In the genomic region with DNA sequence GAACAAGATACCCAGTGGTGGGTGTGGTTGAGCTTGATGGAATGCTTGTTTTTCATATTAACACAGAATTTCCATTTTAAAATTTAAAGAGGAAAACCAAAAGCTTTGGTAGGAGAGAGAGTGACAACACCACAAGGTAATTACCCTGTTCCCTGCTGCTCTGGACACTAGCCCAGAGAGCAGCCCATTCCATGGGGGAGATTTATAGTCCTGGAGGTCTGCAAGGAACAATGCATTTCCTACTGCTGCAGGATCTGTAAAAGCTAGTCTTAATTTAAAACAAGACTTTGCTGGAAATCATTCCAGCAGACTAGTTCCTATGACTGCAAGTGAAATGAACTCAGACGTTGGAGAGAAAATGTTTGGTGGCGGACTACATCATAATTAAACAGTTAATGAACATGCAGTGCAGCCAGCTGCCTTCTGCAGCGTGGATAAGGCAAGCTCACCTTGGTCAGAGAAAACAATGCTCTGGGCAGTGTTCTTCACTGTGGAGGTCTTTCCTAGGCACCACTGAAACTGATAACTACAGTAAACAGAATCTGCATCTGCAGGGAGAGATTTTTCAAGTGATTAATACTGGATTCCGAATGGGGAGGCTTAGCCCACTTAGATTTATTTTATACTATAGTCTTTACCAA, we compare ENCODE assay signal across 17 mouse cellular contexts.
DNase-seq lines count a peak whose midpoint lies in the region; ATAC-seq lines count a peak whose summit lies in the region.
"Had no signal": no experiment of that assay in that cellular context is flagged by ENCODE, and none has a peak within 500 bp of the region (broad histone marks: within the 10 kb centered on the region; RNA-seq: fewer than 3 reads in every experiment).

No protein-coding gene starts in this region.

- peak; percentile 42; the same call in 1 of the 2 replicates for ATAC-seq in forebrain, embryonic 14.5 days
- no peak for ATAC-seq in forebrain, embryonic 13.5 days
- no peak for ATAC-seq in limb, embryonic 15.5 days (ENCODE audit: insufficient number of reproducible peaks, low FRiP score, low TSS enrichment, low read depth)
- ATAC-seq: midbrain, embryonic 13.5 days had no signal

- no peaks in the 10 kb centered on the region for H3K9me3 ChIP-seq in forebrain, embryonic 14.5 days (replicated peaks; ENCODE audit: control insufficient read depth, low read length)
- no peaks in the 10 kb centered on the region for H3K9me3 ChIP-seq in forebrain, embryonic 13.5 days (replicated peaks)
- no peaks in the 10 kb centered on the region for H3K9me3 ChIP-seq in limb, embryonic 15.5 days
- H3K9me3 ChIP-seq: heart, embryonic 12.5 days; midbrain, embryonic 13.5 days had no signal

- H3K4me2 ChIP-seq in forebrain, embryonic 14.5 days (ENCODE audit: low read length) = no peak overlapping the region
- H3K4me2 ChIP-seq in forebrain, embryonic 13.5 days = no peak overlapping the region
- no peak overlapping the region for H3K4me2 ChIP-seq in limb, embryonic 15.5 days
- H3K4me2 ChIP-seq: heart, embryonic 12.5 days; liver, embryonic 11.5 days; midbrain, embryonic 13.5 days had no signal

- no peak overlapping the region for H3K27ac ChIP-seq in forebrain, embryonic 14.5 days (ENCODE audit: low read depth, low read length)
- H3K27ac ChIP-seq in forebrain, embryonic 13.5 days = no peak overlapping the region
- 0 out of 2 replicates have a peak overlapping the region, but pooled peaks have one; percentile 4 for H3K27ac ChIP-seq in limb, embryonic 15.5 days
- H3K27ac ChIP-seq: midbrain, embryonic 13.5 days had no signal

- no peaks in the 10 kb centered on the region for H3K36me3 ChIP-seq in forebrain, embryonic 14.5 days (ENCODE audit: control insufficient read depth, insufficient read depth, low read length)
- H3K36me3 ChIP-seq in forebrain, embryonic 13.5 days (ENCODE audit: poor library complexity, severe bottlenecking) = no peaks in the 10 kb centered on the region
- no peaks in the 10 kb centered on the region for H3K36me3 ChIP-seq in limb, embryonic 15.5 days
- H3K36me3 ChIP-seq: heart, embryonic 12.5 days; midbrain, embryonic 13.5 days had no signal

- no peak overlapping the region for H3K9ac ChIP-seq in forebrain, embryonic 14.5 days (ENCODE audit: low read length)
- H3K9ac ChIP-seq in forebrain, embryonic 13.5 days = no peak overlapping the region
- no peak overlapping the region for H3K9ac ChIP-seq in limb, embryonic 15.5 days
- H3K9ac ChIP-seq: forebrain, postnatal 0 days; heart, embryonic 12.5 days; midbrain, embryonic 13.5 days had no signal

- peak; percentile 6 for DNase-seq in forebrain, embryonic 14.5 days (ENCODE audit: low spot score)
- peak; percentile 9 to 22 for DNase-seq in kidney, postnatal 4 days
- DNase-seq in kidney, postnatal 36 days = no peak
- DNase-seq in embryo, embryonic 10 days (ENCODE audit: low spot score) = peak; percentile 20
- DNase-seq in adrenal gland, adult 8-10 months = no peak
- no peak for DNase-seq in c-Kit-positive CD71-positive TER-119-positive erythroid progenitor cells, embryonic 14.5 days (ENCODE audit: low spot score)
- DNase-seq: adrenal gland, postnatal 10 days; cerebellum, postnatal 36 days; forebrain, postnatal 0 days; gastrocnemius, postnatal 25 days; lung, postnatal 36 days; right cerebral cortex, postnatal 14 days had no signal

- no peaks in the 10 kb centered on the region for H3K27me3 ChIP-seq in forebrain, embryonic 14.5 days (replicated peaks; ENCODE audit: control insufficient read depth, insufficient read depth, low read length)
- no peaks in the 10 kb centered on the region for H3K27me3 ChIP-seq in forebrain, embryonic 13.5 days
- no peaks in the 10 kb centered on the region for H3K27me3 ChIP-seq in limb, embryonic 15.5 days
- H3K27me3 ChIP-seq: heart, embryonic 12.5 days; midbrain, embryonic 13.5 days had no signal

- no peak overlapping the region for H3K4me3 ChIP-seq in forebrain, embryonic 14.5 days (ENCODE audit: low read depth, low read length)
- H3K4me3 ChIP-seq in forebrain, embryonic 13.5 days = no peak overlapping the region
- H3K4me3 ChIP-seq in limb, embryonic 15.5 days = no peak overlapping the region
- H3K4me3 ChIP-seq: heart, embryonic 12.5 days; midbrain, embryonic 13.5 days had no signal

- 22% methylated on average over 4 of the region's 4 CpGs for WGBS in forebrain, embryonic 14.5 days
- WGBS in forebrain, embryonic 13.5 days = 28% methylated on average over 4 of the region's 4 CpGs
- 22% methylated on average over 4 of the region's 4 CpGs for WGBS in limb, embryonic 15.5 days

- H3K4me1 ChIP-seq in forebrain, embryonic 14.5 days (ENCODE audit: control insufficient read depth, insufficient read depth, low read length) = peaks cover 5% of the 10 kb centered on the region; the same call in 1 of the 2 replicates
- peaks cover 20% of the 10 kb centered on the region; the same call in 1 of the 2 replicates for H3K4me1 ChIP-seq in forebrain, embryonic 13.5 days
- H3K4me1 ChIP-seq in limb, embryonic 15.5 days = peaks cover 10% of the 10 kb centered on the region; the same call in 1 of the 2 replicates
- H3K4me1 ChIP-seq: heart, embryonic 12.5 days had no signal

Comparison
In these comparisons a context has a peak if more than half of its experiments do, and no peak if none do; other contexts are left out.
1. DNase-seq: peak in forebrain, embryonic 14.5 days (single experiment), kidney, postnatal 4 days (2 of 2) and embryo, embryonic 10 days (single experiment); none in kidney, postnatal 36 days (0 of 2), adrenal gland, adult 8-10 months (single experiment) and c-Kit-positive CD71-positive TER-119-positive erythroid progenitor cells, embryonic 14.5 days (single experiment).